17 mouse cellular contexts compared by ENCODE assay signal in genomic region chr1:180783580-180783928, GRCm38 (mm10). TPM values are rescaled to one million over a fixed set of nuclear protein-coding genes. Genes with fewer than 3 reads are reported as not detected.
DNase-seq lines count a peak whose midpoint lies in the region; ATAC-seq lines count a peak whose summit lies in the region.
"Had no signal": no experiment of that assay in that cellular context is flagged by ENCODE, and none has a peak within 500 bp of the region (broad histone marks: within the 10 kb centered on the region; RNA-seq: fewer than 3 reads in every experiment).

No protein-coding gene starts in this region.

- no peak overlapping the region for H3K4me2 ChIP-seq in kidney, embryonic 14.5 days (replicated peaks; ENCODE audit: low read depth, low read length)
- H3K4me2 ChIP-seq: limb, embryonic 13.5 days; liver, embryonic 15.5 days; midbrain, embryonic 12.5 days had no signal

- H3K36me3 ChIP-seq in kidney, embryonic 14.5 days (ENCODE audit: control insufficient read depth, insufficient read depth, low read length) = no peaks in the 10 kb centered on the region
- H3K36me3 ChIP-seq: limb, embryonic 13.5 days; liver, embryonic 15.5 days; midbrain, embryonic 12.5 days had no signal

- 20% methylated on average over 3 of the region's 3 CpGs for WGBS in kidney, embryonic 14.5 days

- H3K9me3 ChIP-seq in kidney, embryonic 14.5 days (ENCODE audit: control insufficient read depth, low read length) = no peaks in the 10 kb centered on the region
- H3K9me3 ChIP-seq: limb, embryonic 13.5 days; liver, embryonic 15.5 days; midbrain, embryonic 12.5 days had no signal

- H3K9ac ChIP-seq in kidney, embryonic 14.5 days (ENCODE audit: low read depth, low read length) = no peak overlapping the region
- H3K9ac ChIP-seq: limb, embryonic 13.5 days; liver, embryonic 15.5 days; midbrain, embryonic 12.5 days had no signal

- H3K4me1 ChIP-seq in kidney, embryonic 14.5 days (ENCODE audit: control insufficient read depth, insufficient read depth, low read length) = peaks cover 11% of the 10 kb centered on the region; the same call in 1 of the 2 replicates
- H3K4me1 ChIP-seq: limb, embryonic 13.5 days; midbrain, embryonic 12.5 days had no signal

- H3K27me3 ChIP-seq in kidney, embryonic 14.5 days (ENCODE audit: control insufficient read depth, insufficient read depth, low read length) = no peaks in the 10 kb centered on the region
- H3K27me3 ChIP-seq: CH12.LX; limb, embryonic 13.5 days had no signal

- peak overlapping the region; percentile 60; the same call in 1 of the 2 replicates for H3K27ac ChIP-seq in kidney, embryonic 14.5 days (ENCODE audit: low read depth, low read length)
- H3K27ac ChIP-seq: layer of hippocampus, adult 2 months; limb, embryonic 13.5 days; liver, embryonic 15.5 days; midbrain, embryonic 12.5 days had no signal

- H3K4me3 ChIP-seq in kidney, embryonic 14.5 days (ENCODE audit: low read length) = no peak overlapping the region
- H3K4me3 ChIP-seq: layer of hippocampus, adult 2 months; limb, embryonic 13.5 days; liver, embryonic 15.5 days; midbrain, embryonic 12.5 days had no signal

- DNase-seq in adrenal gland, adult 2 months = peak; percentile 75
- DNase-seq in adrenal gland, adult 8-10 months = no peak
- no peak for DNase-seq in kidney, adult 8-10 months
- DNase-seq in Muller cell, postnatal 12 days (ENCODE audit: inconsistent ontology term) = peak; percentile 75
- peak; percentile 68 for DNase-seq in retina, postnatal 1 day
- no peak for DNase-seq in cerebellum, postnatal 10 days
- DNase-seq in thymus, postnatal 36 days = no peak
- DNase-seq: cerebellum, adult 9-10 months; lung, postnatal 14 days; thymus, adult 2 months had no signal

- ATAC-seq in kidney, embryonic 14.5 days (ENCODE audit: low FRiP score, low TSS enrichment) = peak; percentile 51; the same call in 1 of the 2 replicates
- ATAC-seq: forebrain, embryonic 14.5 days had no signal

RNA-seq across cellular contexts. Expression of gene H3f3a, which starts 30.2 kb away (rescaled TPM):
- 100 to 1,000 TPM; 639 to 657 TPM for total RNA-seq in adrenal gland, adult 2 months (2021)
- polyA plus RNA-seq in adrenal gland, adult 2 months (2012; rRNA removed) = 103 and 113 TPM in 2 replicates
- 100 to 1,000 TPM; 575 to 749 (median 648) TPM for total RNA-seq in adrenal gland, adult 8-10 months (2022)
- 2,845 and 3,531 TPM in 2 replicates for polyA plus RNA-seq in kidney, embryonic 14.5 days (2014; fragmentation: Nextera tagmentation; extraction: Ambion mirVana)

RNA-seq across cellular contexts. Expression of gene Acbd3, which starts 57.7 kb away (rescaled TPM):
- 10 to 100 TPM; 45.0 to 53.1 TPM for total RNA-seq in adrenal gland, adult 2 months (2021)
- 10.8 and 11.1 TPM in 2 replicates for polyA plus RNA-seq in adrenal gland, adult 2 months (2012; rRNA removed)
- 10 to 100 TPM; 48.1 to 51.3 (median 50.6) TPM for total RNA-seq in adrenal gland, adult 8-10 months (2022)
- polyA plus RNA-seq in kidney, embryonic 14.5 days (2014; fragmentation: Nextera tagmentation; extraction: Ambion mirVana) = 18.8 and 28.0 TPM in 2 replicates

Comparison
In these comparisons a context has a peak if more than half of its experiments do, and no peak if none do; other contexts are left out.
1. DNase-seq: peak in adrenal gland, adult 2 months (single experiment), Muller cell, postnatal 12 days (single experiment) and retina, postnatal 1 day (single experiment); none in adrenal gland, adult 8-10 months (single experiment), kidney, adult 8-10 months (0 of 2), cerebellum, postnatal 10 days (0 of 2) and thymus, postnatal 36 days (0 of 2).